Mouse (Mus musculus): ENCODE results near the gene Mtmr12.
A peak's percentile ranks its signal among the peaks of the same experiment; 100 is the strongest.
"Not testable (repeated sequence)": the region's sequence is repeated elsewhere in the genome, so short reads cannot be mapped to it uniquely, and the experiment has no call there.

Gene Mtmr12

DNA sequence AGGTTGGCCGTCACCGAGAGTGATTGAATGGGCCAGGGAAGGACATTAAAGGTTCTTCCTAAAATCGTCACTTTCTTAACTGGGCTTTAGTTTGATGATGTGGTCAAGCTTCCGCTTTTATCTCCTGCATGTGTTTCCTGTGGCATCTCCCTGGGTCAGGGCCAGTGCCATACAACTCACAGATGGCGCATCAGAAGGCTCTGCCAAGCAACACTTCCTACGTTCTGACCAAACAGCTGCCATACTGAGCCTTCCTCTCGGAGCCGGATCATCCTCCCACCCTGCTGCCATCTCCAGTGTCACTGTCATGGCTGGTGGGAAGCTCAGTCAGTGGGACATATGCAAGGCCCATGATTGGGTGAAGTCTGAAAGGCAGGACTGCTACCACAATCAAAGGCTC, 6.7 kb downstream of the Mtmr12 start:
- peak; percentile 87 for DNase-seq (ENCODE audit: low read depth)

DNA sequence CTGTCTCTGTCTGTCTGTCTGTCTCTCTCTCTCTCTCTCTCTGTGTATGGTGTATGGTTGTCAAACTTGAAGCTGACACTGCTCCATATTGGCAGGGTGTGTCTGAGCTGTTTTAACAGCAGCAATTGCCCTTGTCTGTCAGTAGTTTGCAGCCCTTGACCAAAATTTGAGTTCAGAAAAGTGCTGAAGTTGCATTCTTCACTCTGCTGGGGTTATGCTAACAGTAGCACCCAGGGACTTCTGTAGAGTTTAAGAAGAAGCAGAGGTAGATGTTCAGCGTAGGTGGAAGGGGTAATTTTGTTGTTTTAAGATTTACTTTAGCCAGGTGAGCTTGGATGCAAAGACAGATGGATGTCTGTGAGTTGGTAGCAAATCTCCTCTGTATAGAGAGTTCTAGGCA, 7.4 kb downstream of the Mtmr12 start:
- no peak for DNase-seq (ENCODE audit: low read depth)

DNA sequence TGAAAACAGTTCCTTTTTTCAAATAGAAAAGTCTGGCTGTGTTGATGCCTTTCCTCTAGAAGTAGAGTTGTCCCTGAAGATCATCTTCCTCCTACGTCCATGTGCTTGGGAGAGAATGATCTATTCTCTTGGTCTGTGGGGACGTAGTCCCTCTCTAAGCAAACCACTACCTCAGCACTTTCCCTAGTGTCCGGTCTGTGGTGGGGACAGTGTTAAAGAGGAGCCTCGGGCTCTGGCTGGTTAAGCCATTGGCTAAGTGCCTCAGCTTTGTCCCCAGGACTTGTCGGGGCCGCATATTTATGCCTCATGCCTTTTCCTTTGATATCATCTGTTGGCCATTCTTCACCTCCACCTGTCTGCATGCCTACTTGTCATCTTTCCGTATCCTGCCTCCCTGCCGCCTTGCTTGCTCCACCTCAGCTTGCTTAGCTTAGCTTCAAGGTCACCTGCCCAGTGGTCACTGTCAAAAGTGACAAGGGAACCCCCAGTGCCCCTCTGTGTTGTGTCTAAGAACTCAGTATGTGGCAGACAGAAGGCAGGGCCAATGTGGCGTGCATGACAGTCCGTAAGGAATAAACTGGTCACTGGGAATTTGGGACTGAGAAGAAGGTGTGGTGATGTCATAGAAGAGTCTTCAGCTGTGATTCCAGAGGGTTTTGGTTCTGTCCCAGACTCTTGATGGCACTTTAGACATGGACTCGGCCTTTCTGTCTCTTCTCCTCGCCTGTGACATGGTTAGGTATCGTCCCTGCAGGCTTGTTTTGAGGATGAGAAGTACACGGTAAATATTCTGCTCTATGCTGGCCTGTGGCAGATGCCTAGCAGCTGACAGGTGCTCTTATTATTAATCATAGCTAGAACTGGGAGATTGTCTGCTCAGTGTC, 9.9 kb downstream of the Mtmr12 start:
- no peak for DNase-seq (ENCODE audit: low read depth)

DNA sequence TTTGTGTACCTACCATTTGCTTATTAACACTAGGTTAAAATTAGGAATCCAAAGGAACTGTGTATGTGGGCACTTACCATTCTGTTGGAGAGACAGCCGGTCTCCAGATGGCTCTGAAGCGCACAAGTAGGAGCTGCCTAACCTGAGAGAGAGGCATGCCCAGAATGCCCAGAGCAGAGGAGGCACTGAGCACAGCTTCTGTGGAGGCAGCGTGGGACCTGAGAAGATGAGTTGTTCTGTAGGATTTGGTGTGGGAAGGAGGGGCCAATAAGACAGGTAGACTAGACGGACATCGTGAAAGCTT, 10.5 kb downstream of the Mtmr12 start:
- no peak for DNase-seq (ENCODE audit: low read depth)

DNA sequence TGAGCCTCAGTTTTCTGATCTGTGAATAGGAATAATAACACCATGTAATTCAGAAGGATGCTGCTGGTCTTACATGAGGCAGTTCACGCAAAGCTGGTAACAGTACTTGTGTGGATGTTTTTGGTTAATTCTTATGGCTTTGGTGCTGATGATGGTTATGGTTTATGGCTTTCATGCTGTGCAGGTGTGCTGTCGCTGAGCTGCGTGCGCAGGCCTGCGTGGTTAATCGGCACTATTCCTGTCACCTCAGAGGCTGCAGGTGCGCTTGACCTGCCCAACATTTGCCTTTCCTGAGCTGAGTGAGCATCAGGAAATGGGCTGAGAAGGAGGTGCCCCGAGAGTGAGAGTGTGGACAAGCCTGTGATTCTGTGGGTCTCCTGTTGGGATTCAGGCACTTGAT, 11.3 kb downstream of the Mtmr12 start:
- DNase-seq (ENCODE audit: low read depth) = no peak

DNA sequence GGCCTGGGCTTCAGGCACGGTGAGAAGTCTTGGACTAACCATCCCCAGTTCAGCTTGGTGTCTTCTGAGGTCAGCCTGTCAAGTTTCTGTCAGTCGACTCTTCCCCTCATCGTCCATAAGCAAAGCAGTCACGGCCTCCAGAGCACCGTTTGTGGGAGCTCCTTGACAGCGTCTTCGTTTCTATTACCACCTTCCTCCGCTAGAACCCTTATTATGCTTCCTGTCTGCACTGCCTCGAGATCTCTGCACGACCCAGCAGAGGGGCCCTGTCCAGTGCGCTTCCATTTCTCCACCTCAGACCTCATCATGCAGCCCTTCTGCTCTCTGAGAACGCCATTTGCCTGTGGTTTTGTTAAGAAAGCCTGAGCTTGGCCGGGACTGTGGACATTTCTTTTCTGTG, 12.0 kb downstream of the Mtmr12 start:
- peak; percentile 28 for DNase-seq (ENCODE audit: low read depth)

DNA sequence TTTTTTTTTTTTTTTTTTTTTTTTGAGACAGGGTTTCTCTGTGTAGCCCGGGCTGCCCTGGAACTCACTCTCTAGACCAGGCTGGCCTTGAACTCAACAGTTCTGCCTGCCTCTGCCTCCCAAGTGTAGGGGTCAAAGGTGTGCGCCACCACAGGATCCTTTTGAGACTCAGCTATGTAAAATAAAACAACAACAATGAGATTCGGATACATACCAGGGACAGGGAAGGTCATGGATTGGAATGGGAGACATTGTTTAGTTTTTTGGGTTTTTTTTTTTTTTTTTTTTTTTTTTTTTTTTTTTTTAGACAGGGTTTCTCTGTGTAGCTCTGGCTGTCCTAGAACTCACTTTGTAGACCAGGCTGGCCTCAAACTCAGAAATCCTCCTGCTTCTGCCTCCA, 12.5 kb downstream of the Mtmr12 start:
- not testable (repeated sequence) for DNase-seq (ENCODE audit: low read depth)

DNA sequence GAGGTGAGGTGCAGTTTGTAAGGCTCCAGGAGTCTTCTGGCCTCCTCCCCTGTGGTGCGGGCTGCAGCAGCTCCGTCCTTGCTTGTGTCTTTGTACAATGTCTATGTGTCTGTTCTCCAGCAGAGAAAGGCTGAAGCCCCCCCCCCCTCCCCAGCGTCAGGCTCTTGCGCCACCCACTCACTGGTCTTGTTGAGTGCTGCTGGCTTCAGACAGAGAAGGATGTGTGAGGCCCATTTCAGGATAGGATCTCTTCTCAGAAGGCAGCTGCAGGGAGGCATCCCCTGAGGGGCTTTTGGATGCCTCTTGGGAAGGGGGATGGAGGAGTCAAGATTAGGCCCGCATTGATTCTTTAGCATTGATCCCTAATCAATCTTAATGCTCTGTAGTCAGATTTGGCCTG, 13.0 kb downstream of the Mtmr12 start:
- no peak for DNase-seq (ENCODE audit: low read depth)

DNA sequence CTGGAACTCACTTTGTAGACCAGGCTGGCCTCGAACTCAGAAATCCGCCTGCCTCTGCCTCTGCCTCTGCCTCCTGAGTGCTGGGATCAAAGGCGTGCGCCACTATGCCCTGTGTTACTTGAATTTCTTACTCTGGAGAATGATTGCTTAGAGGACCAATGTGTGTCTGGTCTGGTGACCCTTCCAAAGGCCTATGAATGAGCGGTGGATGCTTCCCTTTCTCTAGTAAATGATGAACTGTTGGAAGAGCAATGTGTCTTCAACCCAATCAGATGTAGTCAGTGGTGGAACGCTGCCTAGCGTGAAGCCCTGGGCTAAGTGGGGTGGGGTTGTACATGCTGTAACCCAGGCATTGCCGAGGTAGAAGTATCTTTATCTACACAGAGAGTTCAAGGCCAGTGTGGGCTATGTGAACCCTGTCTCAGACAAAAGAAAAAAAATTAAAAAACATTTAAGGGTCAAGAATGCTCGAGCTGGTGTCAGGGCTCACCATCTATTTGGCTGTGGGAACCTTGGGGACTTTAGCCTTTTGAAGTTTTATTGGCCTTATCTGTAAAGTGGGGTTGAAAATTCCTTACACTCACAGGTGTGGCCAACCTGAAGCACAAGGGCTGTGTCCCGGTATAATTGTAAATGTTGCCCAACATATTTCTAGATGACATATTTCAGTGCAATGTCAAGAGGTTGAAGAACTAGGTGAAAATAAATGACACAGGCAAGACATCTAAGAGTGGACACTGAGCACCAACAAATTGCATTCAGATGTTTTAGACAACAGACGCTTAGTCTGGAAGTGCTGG, 14.0 kb downstream of the Mtmr12 start:
- DNase-seq (ENCODE audit: low read depth) = no peak

DNA sequence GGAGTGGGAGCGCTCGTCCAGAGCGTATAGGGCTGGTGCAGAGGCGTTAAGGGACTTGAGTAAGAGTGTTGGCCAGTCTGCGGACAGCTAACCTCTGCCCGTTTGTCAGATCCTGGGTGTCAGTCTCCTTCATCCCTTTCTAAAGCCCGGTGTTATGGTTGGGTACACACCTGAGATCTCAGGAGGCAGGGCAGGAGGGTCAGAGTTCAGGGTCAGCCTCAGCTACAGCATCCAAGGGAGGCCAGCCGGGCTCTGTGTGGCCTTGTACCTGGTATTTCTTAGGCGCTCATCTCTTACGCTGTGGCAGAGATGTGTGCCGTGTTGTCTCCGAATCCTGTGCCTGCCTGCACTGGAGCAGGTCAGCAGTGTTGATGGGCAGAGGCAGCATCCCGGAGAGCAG, 16.3 kb downstream of the Mtmr12 start:
- no peak for DNase-seq (ENCODE audit: low read depth)

DNA sequence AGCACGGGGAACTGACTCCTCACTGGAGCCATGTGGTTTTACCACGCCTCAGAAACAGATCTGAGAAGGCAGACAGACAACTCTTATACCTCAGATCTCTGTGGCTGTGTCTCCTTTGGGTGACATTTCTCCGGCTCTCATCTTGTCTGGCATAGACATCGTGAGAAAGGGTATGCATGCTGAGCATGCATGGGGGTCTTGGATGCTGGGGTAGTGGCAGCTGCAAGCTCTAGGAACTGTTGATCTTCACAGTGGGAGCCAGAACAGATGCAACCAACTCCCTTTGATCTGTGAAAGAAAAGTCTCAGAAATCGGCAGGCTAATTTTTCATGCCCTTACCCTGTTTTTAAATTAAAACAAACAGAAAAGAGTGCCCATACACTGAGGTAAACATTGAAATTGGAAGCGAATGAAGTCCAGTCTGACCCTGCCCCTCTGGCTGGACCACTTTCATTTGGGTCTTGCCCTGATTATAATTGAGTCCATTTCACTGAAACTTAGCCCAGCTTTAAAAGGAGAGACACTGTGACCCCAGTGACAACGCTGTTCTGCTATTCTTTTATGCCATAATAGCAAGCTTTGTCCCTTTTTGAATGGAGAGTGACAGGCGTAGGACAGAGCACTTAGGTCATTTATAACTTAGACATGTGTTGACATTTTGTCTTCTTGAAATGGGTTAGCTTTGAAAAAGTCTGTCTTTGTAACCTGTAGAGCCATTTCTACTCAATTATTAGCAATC, 17.9 kb downstream of the Mtmr12 start:
- no peak for DNase-seq (ENCODE audit: low read depth)

DNA sequence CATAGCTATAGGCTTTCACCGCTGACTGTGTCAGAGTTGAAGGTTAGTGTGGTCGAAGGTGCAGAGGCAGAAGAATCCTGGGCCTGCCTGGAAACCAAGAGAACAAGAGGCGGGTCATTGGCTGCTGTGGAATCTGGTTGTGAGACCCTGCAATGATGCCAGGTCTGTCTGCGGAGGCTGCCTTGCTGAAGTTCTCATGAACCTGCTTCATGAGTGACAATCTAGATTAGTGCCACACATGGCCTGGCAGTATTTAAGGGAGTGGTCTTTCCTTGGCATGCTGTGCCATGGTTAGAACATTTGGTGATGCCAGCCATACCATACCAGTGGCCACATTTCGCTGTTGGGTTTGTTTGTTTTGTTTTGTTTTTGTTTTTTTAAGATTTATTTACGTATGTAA, 18.6 kb downstream of the Mtmr12 start:
- DNase-seq (ENCODE audit: low read depth) = no peak

DNA sequence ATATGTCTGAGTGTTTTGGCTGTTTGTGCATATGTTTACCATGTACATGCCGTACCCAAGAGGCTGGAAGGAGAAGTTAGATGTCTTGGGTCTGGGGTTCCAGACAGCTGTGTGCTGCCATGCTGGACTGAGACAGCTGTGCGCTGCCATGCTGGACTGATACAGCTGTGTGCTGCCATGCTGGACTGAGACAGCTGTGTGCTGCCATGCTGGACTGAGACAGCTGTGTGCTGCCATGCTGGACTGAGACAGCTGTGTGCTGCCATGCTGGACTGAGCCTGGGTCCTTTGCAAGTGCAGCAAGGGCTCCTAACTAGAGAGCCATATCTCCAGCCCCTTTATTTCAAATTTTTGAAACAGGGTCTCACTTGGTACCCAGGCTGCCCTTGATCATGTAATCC, 19.4 kb downstream of the Mtmr12 start:
- DNase-seq (ENCODE audit: low read depth) = no peak

DNA sequence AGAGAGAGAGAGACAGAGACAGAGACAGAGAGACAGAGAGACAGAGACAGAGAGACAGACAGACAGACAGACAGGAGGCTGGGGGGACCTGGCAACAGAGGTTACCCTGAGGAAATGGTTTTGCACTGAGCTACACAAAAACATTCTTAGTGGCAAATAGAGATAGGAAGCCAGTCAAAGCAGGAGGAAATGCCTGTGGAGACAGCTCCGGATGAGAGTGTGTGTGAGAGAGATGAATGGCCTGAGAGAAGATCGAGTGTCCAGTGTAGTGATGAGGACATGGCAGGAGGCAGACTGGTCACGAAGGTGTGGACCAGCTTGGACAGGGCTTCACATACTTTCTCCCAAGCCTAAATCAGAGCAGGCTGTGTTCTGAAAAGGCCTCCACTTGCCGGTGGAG, 20.2 kb downstream of the Mtmr12 start:
- DNase-seq (ENCODE audit: low read depth) = peak; percentile 74

DNA sequence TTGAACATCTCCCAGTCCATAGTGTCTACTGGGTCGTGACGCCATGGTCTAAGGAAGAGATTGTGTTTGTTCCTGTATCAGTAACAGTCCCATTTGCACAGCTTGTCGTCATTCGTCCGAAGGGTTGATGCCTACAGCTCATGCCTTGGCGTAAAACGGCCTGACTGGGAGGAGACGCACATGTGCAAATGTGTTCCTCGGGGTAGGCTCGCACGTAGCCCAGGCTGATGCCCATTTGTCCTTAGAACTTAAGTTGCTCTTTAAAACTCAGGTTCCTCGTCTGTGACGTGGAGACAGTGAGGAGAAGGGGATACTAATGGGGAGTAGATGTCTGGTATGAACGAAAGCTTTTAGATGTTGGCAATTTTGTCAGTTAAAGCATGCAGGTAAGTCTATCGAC, 22.1 kb downstream of the Mtmr12 start:
- DNase-seq (ENCODE audit: low read depth) = no peak

DNA sequence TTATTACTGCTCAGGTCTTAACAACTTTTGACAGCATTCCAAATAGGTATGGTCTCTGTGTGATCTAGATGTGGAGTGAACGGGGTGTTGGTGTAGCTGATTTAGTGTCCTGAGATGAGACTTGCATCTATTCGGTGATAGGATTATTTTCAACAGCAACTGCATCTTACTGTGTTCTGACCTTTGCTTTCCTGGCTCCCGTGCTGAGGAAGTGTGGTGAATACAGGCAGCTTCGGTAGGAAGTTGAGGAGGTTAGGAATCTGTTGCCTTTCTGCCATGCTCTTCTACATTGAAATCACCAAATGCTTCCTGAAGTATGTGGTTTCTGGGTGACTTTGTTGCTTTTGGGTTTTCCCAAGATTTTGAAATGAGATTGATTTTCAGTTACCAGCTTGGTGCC, 22.5 kb downstream of the Mtmr12 start:
- no peak for DNase-seq (ENCODE audit: low read depth)

DNA sequence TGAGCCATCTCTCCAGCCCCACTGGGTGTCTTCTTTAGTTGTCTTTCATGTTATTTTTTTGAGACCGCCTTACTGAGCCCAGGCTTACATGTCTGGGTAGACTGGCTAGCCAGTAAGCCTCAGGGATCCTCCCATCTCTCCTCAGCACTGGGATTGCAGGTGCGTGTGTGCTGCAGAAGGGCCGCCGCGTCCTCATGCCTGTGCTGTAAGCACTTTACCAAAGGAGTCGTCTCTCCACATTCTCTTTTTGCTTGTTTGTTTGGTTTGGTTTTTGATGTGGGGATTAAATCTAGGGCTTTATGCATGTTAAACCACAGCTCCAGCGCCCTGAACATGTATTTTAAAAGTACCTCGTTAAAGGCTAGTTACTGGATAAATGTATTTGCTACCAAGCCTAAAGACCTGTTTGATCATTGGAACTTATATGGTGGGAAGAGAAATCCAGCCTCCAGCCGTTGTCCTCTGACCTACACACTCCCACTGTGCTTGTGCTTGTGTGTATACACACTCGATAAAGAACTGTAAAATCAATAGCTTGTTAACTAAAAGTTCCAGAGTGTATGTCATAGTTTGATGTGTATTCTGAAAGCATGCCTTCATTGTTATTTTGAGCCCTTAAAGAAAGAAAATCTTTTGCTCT, 24.9 kb downstream of the Mtmr12 start:
- no peak for DNase-seq (ENCODE audit: low read depth)

DNA sequence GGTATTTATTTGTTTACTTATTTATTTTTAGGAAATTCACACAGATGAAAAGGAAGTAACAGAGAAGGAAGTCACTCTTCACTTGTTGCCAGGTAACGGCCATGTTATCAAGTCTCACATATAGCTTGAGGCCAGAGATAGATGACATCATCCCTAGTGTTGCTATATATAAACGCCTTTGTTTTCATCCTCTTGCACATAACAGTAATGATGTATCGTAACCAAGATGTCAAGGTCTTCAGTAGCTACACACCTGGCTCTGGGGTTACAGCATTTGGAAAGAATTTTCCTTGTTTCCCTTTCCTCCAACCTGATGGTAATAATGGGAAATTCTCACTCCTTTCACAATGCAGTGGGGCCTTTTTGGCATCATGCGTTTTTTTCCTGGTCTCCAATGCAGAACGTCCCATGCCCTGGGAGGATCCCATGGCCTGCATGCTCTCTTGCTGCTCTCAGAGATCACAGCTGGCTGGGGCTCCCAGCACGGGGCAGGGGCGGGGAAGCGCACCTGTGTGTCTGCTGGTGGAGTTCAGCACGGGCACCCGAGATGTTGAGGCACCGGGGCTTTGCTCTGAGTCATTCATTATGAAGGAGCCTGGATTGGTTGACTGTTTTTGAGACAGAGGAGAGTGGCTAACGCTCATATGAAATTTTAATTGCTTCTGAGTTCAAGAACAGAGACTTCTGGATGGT, 25.6 kb downstream of the Mtmr12 start:
- peak; percentile 55 for DNase-seq (ENCODE audit: low read depth)

DNA sequence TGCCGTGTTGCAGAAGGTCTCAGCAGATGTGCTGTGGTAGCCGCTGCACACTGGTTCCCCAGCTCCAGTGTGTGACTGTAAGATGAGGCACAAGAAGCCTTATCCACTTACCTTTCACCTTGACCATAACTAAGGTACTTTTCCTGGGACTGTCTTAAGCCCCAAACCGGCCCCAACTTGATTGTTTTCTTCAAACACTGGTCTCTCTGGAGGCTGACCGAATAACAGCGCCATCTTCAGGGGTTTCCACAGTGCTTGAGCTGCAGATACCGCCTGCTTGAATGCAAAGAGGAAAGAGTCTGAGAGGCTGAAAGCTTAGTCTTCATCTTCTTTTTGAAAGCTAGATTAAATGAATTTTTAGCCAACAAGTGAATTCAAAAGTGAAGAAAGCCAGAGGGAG, 26.6 kb downstream of the Mtmr12 start:
- DNase-seq (ENCODE audit: low read depth) = no peak

DNA sequence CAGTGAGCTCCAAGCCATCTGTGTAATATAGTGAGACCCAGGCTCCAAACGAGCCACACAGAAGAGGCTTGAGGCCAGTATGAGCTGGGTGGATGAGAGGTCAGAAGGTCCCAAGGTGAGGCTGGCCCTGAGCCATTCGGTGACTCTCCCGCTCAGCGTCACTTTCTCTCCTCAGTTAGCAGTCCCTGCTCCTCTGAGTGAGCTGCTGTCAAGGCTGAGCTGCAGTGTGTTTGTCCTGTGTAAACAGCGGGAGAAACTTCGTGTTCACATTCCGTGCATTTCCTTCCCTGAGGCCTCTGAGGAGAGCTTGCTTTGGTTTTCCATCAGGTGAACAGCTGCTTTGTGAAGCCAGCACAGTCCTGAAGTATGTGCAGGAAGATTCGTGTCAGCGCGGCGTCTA, 27.6 kb downstream of the Mtmr12 start:
- no peak for DNase-seq (ENCODE audit: low read depth)

DNA sequence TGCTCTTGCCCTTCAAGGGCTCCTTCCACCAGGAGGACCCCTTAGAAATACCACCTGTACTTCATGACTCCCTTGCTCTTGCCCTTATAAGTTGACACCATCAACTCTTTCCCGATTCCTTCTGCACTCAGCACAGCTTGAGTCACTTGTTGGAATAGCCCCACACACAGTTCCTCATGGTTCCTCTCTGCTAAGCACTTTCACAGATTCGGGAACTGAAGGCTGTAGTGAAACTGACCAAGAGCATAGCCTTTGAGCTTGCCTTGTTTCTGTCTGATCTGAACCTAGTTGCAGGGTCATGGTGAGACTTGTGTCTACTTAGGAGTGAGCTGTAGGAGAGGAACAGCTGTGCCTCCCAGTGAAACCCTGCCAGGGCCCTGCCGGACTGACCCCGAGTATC, 28.2 kb downstream of the Mtmr12 start:
- DNase-seq (ENCODE audit: low read depth) = no peak

DNA sequence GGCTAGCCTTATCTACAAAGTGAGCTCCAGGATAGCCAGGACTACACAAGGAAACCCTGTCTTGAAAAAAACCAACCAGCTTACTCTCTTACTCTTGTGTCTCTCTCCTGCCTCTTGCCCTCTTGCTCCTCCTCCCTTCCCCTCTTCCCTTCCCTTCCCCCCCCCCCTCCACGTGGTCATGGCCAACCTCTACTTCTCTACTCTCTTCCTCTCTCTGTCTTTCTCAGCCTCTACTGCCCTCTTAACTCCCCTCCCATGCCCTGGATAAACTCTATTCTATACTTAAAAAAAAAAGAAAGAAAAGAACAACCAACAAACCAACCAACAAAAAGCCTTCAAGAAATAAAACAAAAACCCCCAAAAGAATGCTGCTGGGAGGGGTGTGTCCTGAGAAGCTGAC, 30.7 kb downstream of the Mtmr12 start:
- DNase-seq (ENCODE audit: low read depth) = no peak

Measured in 416B (cell line).